Mouse (Mus musculus) liver, embryonic 16.5 days (tissue): ENCODE measurements around the gene Usp32. TPM values are rescaled to one million over a fixed set of nuclear protein-coding genes. Genes with fewer than 3 reads are reported as not detected.

Source experiments
- ATAC-seq: fragments of 200-750 bp; cut with Nextera tagmentation; 2 replicates; pipeline ENCODE4 v1.8.0; 2017; ENCODE audit warnings: low read depth, mild to moderate bottlenecking, moderate number of reproducible peaks, moderate library complexity
- H3K27ac ChIP-seq: fragments of 300-500 bp; sonication (generic); 2 replicates; pipeline ENCODE4 v1.5.1; 2014; ENCODE audit warnings: mild to moderate bottlenecking, low read length
- H3K27me3 ChIP-seq: fragments of 300-500 bp; sonication (generic); 2 replicates; pipeline ENCODE4 v1.6.1; 2014; ENCODE audit warnings: low read depth, low read length, mixed read lengths; ENCODE audit not compliant: control insufficient read depth, insufficient read depth
- H3K36me3 ChIP-seq: fragments of 300-500 bp; sonication (generic); 2 replicates; pipeline ENCODE4 v1.6.1; 2014; ENCODE audit warnings: mild to moderate bottlenecking; ENCODE audit not compliant: control insufficient read depth, insufficient read depth
- H3K4me1 ChIP-seq: fragments of 300-500 bp; sonication (generic); 2 replicates; pipeline ENCODE4 v1.6.1; 2014; ENCODE audit warnings: low read depth, low read length, mixed read lengths; ENCODE audit not compliant: control insufficient read depth
- H3K4me2 ChIP-seq: fragments of 300-500 bp; sonication (generic); 2 replicates; pipeline ENCODE4 v1.6.1; 2014; ENCODE audit warnings: low read depth, low read length, mixed read lengths
- H3K4me3 ChIP-seq: fragments of 300-500 bp; sonication (generic); 2 replicates; pipeline ENCODE4 v1.5.1; 2014; ENCODE audit warnings: low read depth, mild to moderate bottlenecking, low read length
- H3K9ac ChIP-seq: fragments of 300-500 bp; sonication (generic); 2 replicates; pipeline ENCODE4 v1.6.1; 2014; ENCODE audit warnings: low read depth, low read length
- H3K9me3 ChIP-seq: fragments of 300-500 bp; sonication (generic); replicated peaks from 2 replicates; pipeline ENCODE4 v1.6.1; 2016; ENCODE audit warnings: low read length; ENCODE audit not compliant: control insufficient read depth
- WGBS: fragments of 180-500 bp; shearing (Covaris S2); extraction: QIAGEN DNeasy Blood & Tissue Kit; methylation state at CpG from one replicate; pipeline ENCODE4 v1.1.7; 2014; ENCODE audit not compliant: insufficient replicate concordance; 5-methylcytosine and 5-hydroxymethylcytosine counted together
- polyA plus RNA-seq: library from polyadenylated mRNA; unstranded; fragments of >200 nt; fragmentation: Nextera tagmentation; extraction: Ambion mirVana; gene quantifications from 2 replicates; pipeline ENCODE4 v1.2.1, GENCODE M21; 2015

The Usp32 gene
- polyA plus RNA-seq, 1 experiment from 2014 or later: 11.4 TPM

GRCm38 (mm10) chr11:84980697-84981096 is 159.3 kb downstream of the Usp32 start:
- no peaks in the 10 kb centered on the region for H3K27me3 ChIP-seq

GRCm38 (mm10) chr11:84979351-84979750 is 160.6 kb downstream of the Usp32 start:
- no peaks in the 10 kb centered on the region for H3K9me3 ChIP-seq
- H3K27me3 ChIP-seq: no peaks in the 10 kb centered on the region
- WGBS: 9% methylated on average over 1 of the region's 1 CpGs
- no peak for ATAC-seq
- H3K4me1 ChIP-seq: no peaks in the 10 kb centered on the region
- no peak overlapping the region for H3K4me3 ChIP-seq
- H3K36me3 ChIP-seq: peaks cover 9% of the 10 kb centered on the region; the same call in 1 of the 2 replicates
- H3K4me2 ChIP-seq: no peak overlapping the region
- H3K9ac ChIP-seq: no peak overlapping the region
- H3K27ac ChIP-seq: no peak overlapping the region

More at GRCm38 (mm10) chr11:84980697-84981096, 159.3 kb downstream of the Usp32 start:
- H3K36me3 ChIP-seq: peaks cover 17% of the 10 kb centered on the region
- no peak overlapping the region for H3K4me2 ChIP-seq
- no peak for ATAC-seq
- no peak overlapping the region for H3K27ac ChIP-seq
- no peak overlapping the region for H3K9ac ChIP-seq
- no peaks in the 10 kb centered on the region for H3K4me1 ChIP-seq
- no peak overlapping the region for H3K4me3 ChIP-seq
- H3K9me3 ChIP-seq: no peaks in the 10 kb centered on the region
- 76% methylated on average over 2 of the region's 2 CpGs for WGBS

GRCm38 (mm10) chr11:84978113-84978512 is 161.8 kb downstream of the Usp32 start:
- no peak overlapping the region for H3K9ac ChIP-seq

GRCm38 (mm10) chr11:84977385-84977952 is 162.5 kb downstream of the Usp32 start:
- ATAC-seq: no peak
- no peaks in the 10 kb centered on the region for H3K4me1 ChIP-seq
- H3K4me3 ChIP-seq: no peak overlapping the region
- 71% methylated on average over 3 of the region's 3 CpGs for WGBS
- no peak overlapping the region for H3K27ac ChIP-seq
- no peaks in the 10 kb centered on the region for H3K36me3 ChIP-seq
- no peaks in the 10 kb centered on the region for H3K27me3 ChIP-seq
- no peak overlapping the region for H3K4me2 ChIP-seq
- no peak overlapping the region for H3K9ac ChIP-seq
- no peaks in the 10 kb centered on the region for H3K9me3 ChIP-seq

More at GRCm38 (mm10) chr11:84978113-84978512, 161.8 kb downstream of the Usp32 start:
- H3K9me3 ChIP-seq: no peaks in the 10 kb centered on the region
- H3K4me2 ChIP-seq: no peak overlapping the region
- no peak overlapping the region for H3K27ac ChIP-seq
- 54% methylated on average over 2 of the region's 2 CpGs for WGBS
- no peak overlapping the region for H3K4me3 ChIP-seq
- H3K4me1 ChIP-seq: no peaks in the 10 kb centered on the region
- no peaks in the 10 kb centered on the region for H3K27me3 ChIP-seq
- H3K36me3 ChIP-seq: no peaks in the 10 kb centered on the region
- no peak for ATAC-seq

GRCm38 (mm10) chr11:84976706-84977105 is 163.3 kb downstream of the Usp32 start:
- no peak overlapping the region for H3K4me2 ChIP-seq
- no peak overlapping the region for H3K27ac ChIP-seq
- H3K9ac ChIP-seq: no peak overlapping the region
- H3K4me1 ChIP-seq: no peaks in the 10 kb centered on the region
- H3K9me3 ChIP-seq: no peaks in the 10 kb centered on the region
- no peaks in the 10 kb centered on the region for H3K36me3 ChIP-seq
- 55% methylated on average over 3 of the region's 3 CpGs for WGBS
- no peaks in the 10 kb centered on the region for H3K27me3 ChIP-seq
- no peak for ATAC-seq
- H3K4me3 ChIP-seq: no peak overlapping the region

- Histone ChIP-seq H3K36me3 (no peaks in the 10 kb centered on the region), H3K4me2 (no peak overlapping the region), H3K27ac (no peak overlapping the region), H3K4me3 (no peak overlapping the region), H3K4me1 (no peaks in the 10 kb centered on the region), H3K27me3 (no peaks in the 10 kb centered on the region), H3K9ac (no peak overlapping the region), H3K9me3 (no peaks in the 10 kb centered on the region)
- WGBS: 62% methylated on average over 7 of the region's 7 CpGs
- no peak for ATAC-seq
These were observed 165.4 kb downstream of the Usp32 start for GRCm38 (mm10) chr11:84974582-84974981.

GRCm38 (mm10) chr11:84973661-84974060 is 166.3 kb downstream of the Usp32 start:
- WGBS: 48% methylated on average over 5 of the region's 5 CpGs
- no peak overlapping the region for H3K27ac ChIP-seq

GRCm38 (mm10) chr11:84972067-84972466 is 167.9 kb downstream of the Usp32 start:
- no peak for ATAC-seq
- WGBS: 40% methylated on average over 3 of the region's 3 CpGs
- no peak overlapping the region for H3K4me3 ChIP-seq
- no peaks in the 10 kb centered on the region for H3K4me1 ChIP-seq
- no peak overlapping the region for H3K4me2 ChIP-seq
- no peak overlapping the region for H3K27ac ChIP-seq
- H3K9me3 ChIP-seq: no peaks in the 10 kb centered on the region
- H3K36me3 ChIP-seq: no peaks in the 10 kb centered on the region
- H3K9ac ChIP-seq: no peak overlapping the region
- no peaks in the 10 kb centered on the region for H3K27me3 ChIP-seq

More at GRCm38 (mm10) chr11:84973661-84974060, 166.3 kb downstream of the Usp32 start:
- no peak overlapping the region for H3K4me2 ChIP-seq
- no peak overlapping the region for H3K4me3 ChIP-seq
- H3K36me3 ChIP-seq: no peaks in the 10 kb centered on the region
- no peak overlapping the region for H3K9ac ChIP-seq
- ATAC-seq: no peak
- no peaks in the 10 kb centered on the region for H3K4me1 ChIP-seq
- H3K27me3 ChIP-seq: no peaks in the 10 kb centered on the region
- no peaks in the 10 kb centered on the region for H3K9me3 ChIP-seq

GRCm38 (mm10) chr11:84968775-84969174 is 171.2 kb downstream of the Usp32 start:
- Histone ChIP-seq H3K4me1 (no peaks in the 10 kb centered on the region), H3K4me2 (no peak overlapping the region), H3K4me3 (no peak overlapping the region), H3K27ac (no peak overlapping the region), H3K27me3 (no peaks in the 10 kb centered on the region), H3K36me3 (no peaks in the 10 kb centered on the region), H3K9me3 (no peaks in the 10 kb centered on the region), H3K9ac (no peak overlapping the region)
- 42% methylated on average over 6 of the region's 6 CpGs for WGBS
- no peak for ATAC-seq
